In genomic region chr4:134534932-134535786, GRCm38 (mm10) we compare ENCODE assay signal across 8 mouse cellular contexts. TPM values are rescaled to one million over a fixed set of nuclear protein-coding genes. Genes with fewer than 3 reads are reported as not detected.
DNase-seq lines count a peak whose midpoint lies in the region; ATAC-seq and TF ChIP-seq lines count a peak whose summit lies in the region.

Gene Mtfr1l (minus strand): TSS chr4:134535387.

- H3K4me3 ChIP-seq in bone marrow, adult 2 months (replicated peaks; ENCODE audit: control insufficient read depth, low read depth, low read length) = peak within 1 kb of the TSS; percentile 90
- H3K4me3 ChIP-seq in embryonic facial prominence, embryonic 15.5 days (replicated peaks) = peak within 1 kb of the TSS; percentile 98
- H3K4me3 ChIP-seq in limb, embryonic 14.5 days (replicated peaks; ENCODE audit: low read length) = peak within 1 kb of the TSS; percentile 97
- peak within 1 kb of the TSS; percentile 97 for H3K4me3 ChIP-seq in midbrain, postnatal 0 days (ENCODE audit: low read depth, low read length)

- H3K36me3 ChIP-seq in embryonic facial prominence, embryonic 15.5 days = peaks cover 38% of the 10 kb centered on the region
- H3K36me3 ChIP-seq in limb, embryonic 14.5 days (ENCODE audit: control insufficient read depth, insufficient read depth, low read length) = peaks cover 38% of the 10 kb centered on the region
- peaks cover 23% of the 10 kb centered on the region for H3K36me3 ChIP-seq in midbrain, postnatal 0 days (ENCODE audit: insufficient read depth, low read length)

- TF ChIP-seq POLR2A in bone marrow, adult 2 months (IDR thresholded peaks at IDR 0.05; ENCODE audit: borderline replicate concordance, control insufficient read depth, low read depth, low read length) = peak; percentile 38; the same call in 1 of the 2 replicates
- 0 out of 2 replicates have a peak, but pooled peaks have one; percentile 59 for TF ChIP-seq POLR2A in limb, embryonic 14.5 days (IDR thresholded peaks at IDR 0.05; ENCODE audit: borderline replicate concordance, extremely low read depth, insufficient read depth, insufficient read length)

- H3K27me3 ChIP-seq in embryonic facial prominence, embryonic 15.5 days = no peaks in the 10 kb centered on the region
- H3K27me3 ChIP-seq in limb, embryonic 14.5 days (ENCODE audit: control insufficient read depth, insufficient read depth, low read length) = no peaks in the 10 kb centered on the region
- no peaks in the 10 kb centered on the region for H3K27me3 ChIP-seq in midbrain, postnatal 0 days (ENCODE audit: insufficient read depth, low read length)

- peak within 1 kb of the TSS; percentile 91 for H3K27ac ChIP-seq in bone marrow, adult 2 months (ENCODE audit: control insufficient read depth, insufficient read depth, low read depth, low read length, poor library complexity)
- peak within 1 kb of the TSS; percentile 93 for H3K27ac ChIP-seq in embryonic facial prominence, embryonic 15.5 days (replicated peaks)
- peak within 1 kb of the TSS; percentile 79 for H3K27ac ChIP-seq in limb, embryonic 14.5 days (replicated peaks; ENCODE audit: low read depth, low read length)
- H3K27ac ChIP-seq in midbrain, postnatal 0 days (ENCODE audit: low read depth, low read length) = peak within 1 kb of the TSS; percentile 90

- ATAC-seq in embryonic facial prominence, embryonic 15.5 days (ENCODE audit: insufficient number of reproducible peaks, low FRiP score, low TSS enrichment, low read depth) = peak; percentile 96
- peak; percentile 97 for ATAC-seq in limb, embryonic 14.5 days (ENCODE audit: low FRiP score, low read depth)
- peak; percentile 95 for ATAC-seq in midbrain, postnatal 0 days (ENCODE audit: low FRiP score)

- H3K4me1 ChIP-seq in bone marrow, adult 2 months (ENCODE audit: control insufficient read depth, insufficient read depth, low read length) = peaks cover 2% of the 10 kb centered on the region
- H3K4me1 ChIP-seq in embryonic facial prominence, embryonic 15.5 days = peaks cover 26% of the 10 kb centered on the region
- peaks cover 12% of the 10 kb centered on the region for H3K4me1 ChIP-seq in limb, embryonic 14.5 days (ENCODE audit: control insufficient read depth, insufficient read depth, low read length)
- peaks cover 8% of the 10 kb centered on the region; the same call in 1 of the 2 replicates for H3K4me1 ChIP-seq in midbrain, postnatal 0 days (ENCODE audit: insufficient read depth, low read length)

- H3K9me3 ChIP-seq in embryonic facial prominence, embryonic 15.5 days (replicated peaks) = no peaks in the 10 kb centered on the region
- no peaks in the 10 kb centered on the region for H3K9me3 ChIP-seq in limb, embryonic 14.5 days (ENCODE audit: control insufficient read depth, low read length)
- no peaks in the 10 kb centered on the region for H3K9me3 ChIP-seq in midbrain, postnatal 0 days (ENCODE audit: low read length)

- TF ChIP-seq CTCF in bone marrow, adult 2 months (IDR thresholded peaks at IDR 0.05; ENCODE audit: control insufficient read depth, insufficient read depth, low read length) = no peak
- TF ChIP-seq CTCF in midbrain, postnatal 0 days (IDR thresholded peaks at IDR 0.05) = no peak

- peak; percentile 97 for DNase-seq in 416B (ENCODE audit: low read depth)
- DNase-seq in heart, adult 8-10 months (ENCODE audit: low spot score) = peak; percentile 99
- peak; percentile 99 for DNase-seq in kidney, adult 9 months
- DNase-seq in limb, embryonic 14.5 days (ENCODE audit: low spot score) = peak; percentile 97
- DNase-seq in midbrain, postnatal 0 days (ENCODE audit: low spot score) = peak; percentile 97
- DNase-seq in spleen, postnatal 14 days (ENCODE audit: low spot score in 2 of 2) = peak; percentile 92 to 96

- peak within 1 kb of the TSS; percentile 95 for H3K4me2 ChIP-seq in embryonic facial prominence, embryonic 15.5 days (replicated peaks)
- peak within 1 kb of the TSS; percentile 92 for H3K4me2 ChIP-seq in limb, embryonic 14.5 days (replicated peaks; ENCODE audit: low read depth, low read length, severe bottlenecking)
- peak within 1 kb of the TSS; percentile 95 for H3K4me2 ChIP-seq in midbrain, postnatal 0 days (ENCODE audit: low read depth, low read length, poor library complexity, severe bottlenecking)

- WGBS in bone marrow, adult 2 months = under 1% methylated on average over 71 of the region's 71 CpGs
- under 1% methylated on average over 71 of the region's 71 CpGs for WGBS in embryonic facial prominence, embryonic 15.5 days
- under 1% methylated on average over 31 of the region's 71 CpGs for WGBS in limb, embryonic 14.5 days
- whole genome bisulfite sequencing in midbrain, postnatal 0 days = under 1% methylated on average over 71 of the region's 71 CpGs

- H3K9ac ChIP-seq in embryonic facial prominence, embryonic 15.5 days = peak within 1 kb of the TSS; percentile 80
- peak within 1 kb of the TSS; percentile 83 for H3K9ac ChIP-seq in limb, embryonic 14.5 days (ENCODE audit: low read depth, low read length, severe bottlenecking)
- peak within 1 kb of the TSS; percentile 92 for H3K9ac ChIP-seq in midbrain, postnatal 0 days (replicated peaks; ENCODE audit: low read length, poor library complexity, severe bottlenecking)

RNA-seq across cellular contexts. Expression of gene Mtfr1l, which starts in this region (rescaled TPM):
- polyA plus RNA-seq in bone marrow, adult 2 months (2011; ENCODE audit: insufficient read depth, insufficient read length, low replicate concordance, missing spikeins) = 35.3 and 57.2 TPM in 2 replicates
- 111 and 116 TPM in 2 replicates for polyA plus RNA-seq in embryonic facial prominence, embryonic 15.5 days (2015; fragmentation: Nextera tagmentation; extraction: Ambion mirVana)
- 100 to 1,000 TPM; 182 to 213 (median 198) TPM for total RNA-seq in heart, adult 8-10 months (2022)
- 111 and 132 TPM in 2 replicates for polyA plus RNA-seq in limb, embryonic 14.5 days (2012; rRNA removed)
- polyA plus RNA-seq in limb, embryonic 14.5 days (2014; fragmentation: Nextera tagmentation; extraction: Ambion mirVana) = 123 and 140 TPM in 2 replicates
- total RNA-seq in midbrain, postnatal 0 days (2014; rRNA removed) = 135 and 167 TPM in 2 replicates
- polyA plus RNA-seq in midbrain, postnatal 0 days (2015; fragmentation: Nextera tagmentation; extraction: Ambion mirVana) = 191 and 196 TPM in 2 replicates

Comparison
In these comparisons a context has a peak if more than half of its experiments do, and no peak if none do; other contexts are left out.
1. Peak in every context shown above with its lines: DNase-seq, ATAC-seq, H3K4me3 ChIP-seq and H3K27ac ChIP-seq.